Mouse (Mus musculus): ENCODE measurements around the gene Bzw1. TPM values are rescaled to one million over a fixed set of nuclear protein-coding genes. Genes with fewer than 3 reads are reported as not detected.
A peak's percentile ranks its signal among the peaks of the same experiment; 100 is the strongest.
"Not testable (repeated sequence)": the region's sequence is repeated elsewhere in the genome, so short reads cannot be mapped to it uniquely, and the experiment has no call there.

Bzw1 gene
- total RNA-seq (2021), result 100 to 1,000 TPM; 303 to 314 TPM

- intact Hi-C loops (cut with DNase I), result no loop called here
- DNase-seq, result peak; percentile 96
These were observed at the start of gene Bzw1 for GRCm38 (mm10) chr1:58392652-58393283. Gene Bzw1 (plus strand): TSS chr1:58392898.

- no peak for DNase-seq
- intact Hi-C loops (cut with DNase I), result no loop called here
These were observed 48.8 kb upstream of the Bzw1 start for GRCm38 (mm10) chr1:58343861-58344260.

GRCm38 (mm10) chr1:58344570-58344969 lies 48.1 kb upstream of the Bzw1 start:
- DNase-seq, result no peak
- intact Hi-C loops (cut with DNase I), result no loop called here

GRCm38 (mm10) chr1:58346159-58346558 lies 46.5 kb upstream of the Bzw1 start:
- no peak for DNase-seq
- intact Hi-C loops (cut with DNase I), result no loop called here

- intact Hi-C loops (cut with DNase I), result no loop called here
- no peak for DNase-seq
These were observed 44.0 kb upstream of the Bzw1 start for GRCm38 (mm10) chr1:58348712-58349111.

- intact Hi-C loops (cut with DNase I), result no loop called here
- DNase-seq, result no peak
These were observed 39.3 kb upstream of the Bzw1 start for GRCm38 (mm10) chr1:58353238-58353893.

- DNase-seq, result peak; percentile 20
- intact Hi-C loops (cut with DNase I), result no loop called here
These were observed 33.5 kb upstream of the Bzw1 start for GRCm38 (mm10) chr1:58358958-58359901.

GRCm38 (mm10) chr1:58362296-58362695 lies 30.4 kb upstream of the Bzw1 start:
- no peak for DNase-seq
- intact Hi-C loops (cut with DNase I), result no loop called here

- DNase-seq, result no peak
- intact Hi-C loops (cut with DNase I), result no loop called here
These were observed 28.1 kb upstream of the Bzw1 start for GRCm38 (mm10) chr1:58364551-58364950.

GRCm38 (mm10) chr1:58365829-58366228 lies 26.9 kb upstream of the Bzw1 start:
- intact Hi-C loops (cut with DNase I), result no loop called here

GRCm38 (mm10) chr1:58366737-58367471 lies 25.8 kb upstream of the Bzw1 start:
- intact Hi-C loops (cut with DNase I), result no loop called here
- DNase-seq, result no peak

More at GRCm38 (mm10) chr1:58365829-58366228, 26.9 kb upstream of the Bzw1 start:
- no peak for DNase-seq

GRCm38 (mm10) chr1:58369716-58370115 lies 23.0 kb upstream of the Bzw1 start:
- intact Hi-C loops (cut with DNase I), result no loop called here

GRCm38 (mm10) chr1:58374266-58374665 lies 18.4 kb upstream of the Bzw1 start:
- intact Hi-C loops (cut with DNase I); DNase-seq: not testable (repeated sequence)

More at GRCm38 (mm10) chr1:58369716-58370115, 23.0 kb upstream of the Bzw1 start:
- DNase-seq, result no peak

- DNase-seq, result no peak
These were observed 17.0 kb upstream of the Bzw1 start for GRCm38 (mm10) chr1:58375574-58376147.

GRCm38 (mm10) chr1:58382586-58383281 lies 10.0 kb upstream of the Bzw1 start:
- no peak for DNase-seq
- intact Hi-C loops (cut with DNase I), result no loop called here

More at GRCm38 (mm10) chr1:58375574-58376147, 17.0 kb upstream of the Bzw1 start:
- intact Hi-C loops (cut with DNase I), result no loop called here

- DNase-seq, result no peak
- intact Hi-C loops (cut with DNase I), result no loop called here
These were observed 1.1 kb upstream of the Bzw1 start for GRCm38 (mm10) chr1:58391421-58392267.

GRCm38 (mm10) chr1:58392268-58392651 lies 438 bp upstream of the Bzw1 start:
- DNase-seq, result no peak
- intact Hi-C loops (cut with DNase I), result no loop called here

GRCm38 (mm10) chr1:58393284-58394195 lies 842 bp downstream of the Bzw1 start:
- intact Hi-C loops (cut with DNase I), result no loop called here
- peak; percentile 47 for DNase-seq
